Mouse (Mus musculus): ENCODE results near the gene Gm9745. TPM values are rescaled to one million over a fixed set of nuclear protein-coding genes. Genes with fewer than 3 reads are reported as not detected.

Gm9745 gene
- polyA plus RNA-seq, 1 experiment from 2014 or later, result not detected

Small RNA genes within 50 kb of the gene (microRNA-seq; reads per million reads assigned to microRNA genes)
- gene Gm22750, result not detected

Other genes with a start within 250 kb of the Gm9745 start
- gene Wdr37, start 76.3 kb downstream of the Gm9745 start, polyA plus RNA-seq (2015; fragmentation: Nextera tagmentation; extraction: Ambion mirVana), result 23.3 and 26.1 TPM in 2 replicates
- gene Idi1, start 62.7 kb downstream of the Gm9745 start, polyA plus RNA-seq (2015; fragmentation: Nextera tagmentation; extraction: Ambion mirVana), result 55.8 and 56.7 TPM in 2 replicates
- not detected in 2 replicates for gene Idi2, start 4.6 kb upstream of the Gm9745 start, polyA plus RNA-seq (2015; fragmentation: Nextera tagmentation; extraction: Ambion mirVana)
- 93.0 and 95.0 TPM in 2 replicates for gene Gtpbp4, start 47.9 kb upstream of the Gm9745 start, polyA plus RNA-seq (2015; fragmentation: Nextera tagmentation; extraction: Ambion mirVana)
- 29.6 and 31.0 TPM in 2 replicates for gene Larp4b, start 145.7 kb upstream of the Gm9745 start, polyA plus RNA-seq (2015; fragmentation: Nextera tagmentation; extraction: Ambion mirVana)

All from limb, embryonic 13.5 days (tissue).